Mouse (Mus musculus): ENCODE results near the gene Spock1.

The Spock1 gene

DNA sequence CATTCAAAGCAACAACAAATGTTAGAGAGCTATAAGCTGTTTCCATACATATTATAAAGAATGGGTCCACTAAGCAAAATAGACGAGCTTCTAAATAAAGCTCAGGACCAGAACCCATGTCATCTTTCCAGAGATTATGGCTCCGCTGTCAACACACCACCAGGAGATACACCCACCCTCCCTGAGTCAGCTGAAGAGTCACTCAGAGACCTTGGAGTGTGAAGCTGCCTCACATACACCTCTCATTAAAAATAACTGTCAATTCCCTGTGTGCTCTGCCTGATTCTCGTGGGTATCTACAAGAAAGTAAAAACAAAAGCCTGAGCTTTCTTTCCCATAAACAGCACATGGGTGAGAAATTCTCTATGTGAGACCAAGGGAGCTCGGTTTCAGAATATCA lies 43.1 kb downstream of the Spock1 start:
- no peak for DNase-seq (ENCODE audit: extremely low read depth, low read depth, low spot score)

DNA sequence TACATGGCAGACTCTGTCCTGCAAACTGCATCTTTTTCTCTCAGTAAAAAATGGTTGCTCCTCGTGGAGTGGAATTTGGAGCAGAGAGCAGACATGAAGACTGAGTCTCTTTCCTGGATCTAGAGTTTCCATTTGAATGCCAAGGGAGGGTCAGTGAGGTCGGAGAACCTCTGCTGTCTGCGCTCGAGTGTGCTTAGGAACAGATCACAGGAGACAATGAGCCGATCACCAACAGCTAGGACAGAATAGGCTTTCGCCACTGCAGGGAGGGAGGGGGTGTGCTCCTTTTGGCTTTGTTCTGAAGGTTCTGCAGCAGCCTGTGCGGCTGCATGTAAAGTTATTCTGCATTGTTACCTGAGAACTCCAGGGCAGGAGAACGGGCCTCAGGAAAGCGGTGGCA lies 49.6 kb downstream of the Spock1 start:
- peak; percentile 30 for DNase-seq (ENCODE audit: extremely low read depth, low read depth, low spot score)

DNA sequence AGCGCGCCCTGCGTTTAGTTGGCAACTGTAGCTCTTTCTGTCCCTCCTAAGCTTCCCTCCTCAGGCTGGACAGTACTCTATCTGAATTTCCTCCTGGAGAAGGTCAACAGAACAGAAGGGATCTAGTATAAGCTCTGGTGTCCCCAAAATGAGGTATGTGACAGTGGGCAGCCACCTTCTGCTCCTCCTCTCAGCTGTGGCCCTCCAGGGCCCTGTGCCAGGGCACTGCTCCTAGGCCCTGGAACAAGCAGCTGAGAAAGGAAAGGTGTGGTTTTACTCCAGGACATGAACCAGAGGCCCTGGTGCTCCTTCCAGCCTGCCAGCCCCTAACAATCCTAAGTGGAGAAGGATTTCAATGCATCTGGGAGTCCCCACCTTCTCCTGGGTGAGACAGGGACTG lies 51.1 kb downstream of the Spock1 start:
- no peak for DNase-seq (ENCODE audit: extremely low read depth, low read depth, low spot score)

DNA sequence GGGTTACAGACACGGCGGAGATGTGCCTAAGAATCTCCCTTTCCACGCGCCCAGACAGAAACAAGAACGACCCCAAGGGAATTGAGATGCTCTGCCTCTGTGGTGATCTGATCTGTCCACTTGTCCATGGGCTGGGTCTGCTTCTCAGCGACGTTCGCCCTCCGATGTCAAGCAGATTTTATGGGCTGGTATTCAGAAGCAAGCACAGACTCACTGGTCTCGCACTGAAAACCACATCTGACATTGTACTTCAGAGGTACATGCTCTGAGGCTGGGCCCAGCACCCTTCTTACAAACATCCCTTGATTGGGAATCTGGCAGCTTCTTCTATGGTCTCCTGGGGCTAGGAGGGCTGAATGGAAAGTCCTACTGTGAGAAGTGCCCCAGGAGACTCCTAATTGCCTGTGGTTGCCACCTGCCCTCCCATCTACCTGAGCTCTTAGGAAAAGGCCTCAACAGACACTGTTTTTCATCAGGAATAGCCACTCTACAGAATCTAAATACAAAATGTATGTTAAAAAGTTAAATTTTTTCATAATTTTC lies 51.8 kb downstream of the Spock1 start:
- no peak for DNase-seq (ENCODE audit: extremely low read depth, low read depth, low spot score)

DNA sequence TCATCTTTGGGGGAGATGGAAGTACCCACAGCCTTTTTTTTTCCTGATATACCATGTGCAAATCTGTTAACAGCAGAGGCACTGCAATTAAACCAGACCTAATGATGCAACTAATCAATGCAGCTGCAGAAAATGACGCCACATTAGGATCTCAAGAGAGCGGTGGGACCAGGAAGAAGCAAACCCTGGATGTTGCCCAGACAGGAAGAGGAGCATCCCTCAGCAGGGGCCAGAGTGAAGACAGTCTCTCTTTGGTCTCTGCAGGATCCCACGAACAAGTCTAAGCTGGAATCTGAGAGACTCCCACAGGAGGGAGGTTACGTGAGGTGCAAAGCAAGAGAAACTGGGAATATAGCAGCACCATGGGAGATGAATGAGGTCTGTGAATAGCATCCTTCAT lies 52.4 kb downstream of the Spock1 start:
- no peak for DNase-seq (ENCODE audit: extremely low read depth, low read depth, low spot score)

DNA sequence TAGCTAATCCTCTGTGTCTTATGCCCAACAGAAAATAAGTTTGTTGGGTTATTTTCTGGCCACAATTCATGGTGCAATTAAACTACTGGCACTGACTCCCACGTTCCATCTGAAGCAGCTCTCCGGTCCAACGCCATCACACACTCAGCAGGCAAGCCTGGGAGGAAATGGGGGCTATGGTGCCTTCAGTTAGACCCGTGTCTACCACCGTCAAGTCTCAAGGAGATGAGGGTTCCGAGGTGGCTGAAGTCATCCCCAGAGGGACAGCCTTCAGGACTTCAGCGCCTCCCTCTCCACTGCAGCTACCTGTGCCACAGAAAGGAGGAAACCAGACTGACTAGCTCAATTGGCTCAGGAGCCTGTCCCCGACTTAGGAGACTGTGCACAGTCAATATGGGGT lies 53.7 kb downstream of the Spock1 start:
- DNase-seq (ENCODE audit: extremely low read depth, low read depth, low spot score): no peak

DNA sequence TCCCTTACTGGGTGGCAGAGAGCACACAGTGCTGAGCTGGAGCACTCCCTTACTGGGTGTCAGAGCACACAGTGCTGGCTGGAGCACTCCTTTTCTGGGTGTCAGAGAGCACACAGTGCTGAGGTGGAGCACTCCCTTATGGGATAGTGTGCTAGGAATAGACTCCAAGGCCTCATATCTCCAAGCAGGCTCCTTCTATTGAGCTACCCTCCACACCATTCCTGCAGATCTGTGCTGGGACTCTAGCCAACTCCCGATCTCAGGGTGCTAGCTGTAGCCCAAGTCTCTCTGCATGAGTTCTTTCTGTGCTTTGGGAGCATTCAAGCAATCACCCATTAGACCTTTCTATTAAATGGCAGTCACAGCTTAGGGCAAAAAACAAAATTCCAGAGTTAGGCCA lies 54.5 kb downstream of the Spock1 start:
- DNase-seq (ENCODE audit: extremely low read depth, low read depth, low spot score): no peak

DNA sequence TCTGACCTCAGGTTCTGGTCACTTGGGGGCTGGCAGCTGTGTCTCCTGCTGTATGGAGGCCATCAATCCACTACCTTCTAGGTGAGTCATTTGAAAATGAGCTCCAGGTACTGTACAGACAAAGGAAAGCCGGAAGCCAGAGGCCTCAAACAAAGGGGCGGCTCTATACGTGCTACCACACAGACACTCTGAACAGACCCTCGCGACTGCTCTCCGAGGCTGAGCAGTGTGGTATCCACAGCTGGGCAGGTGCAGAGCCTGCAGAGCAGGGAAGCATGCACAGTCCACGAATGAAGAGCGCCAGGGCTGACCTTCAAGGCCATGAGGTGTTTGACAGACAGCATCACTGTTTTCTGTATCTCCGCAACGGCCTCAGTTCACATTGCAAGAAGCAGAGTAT lies 55.0 kb downstream of the Spock1 start:
- DNase-seq (ENCODE audit: extremely low read depth, low read depth, low spot score): no peak

DNA sequence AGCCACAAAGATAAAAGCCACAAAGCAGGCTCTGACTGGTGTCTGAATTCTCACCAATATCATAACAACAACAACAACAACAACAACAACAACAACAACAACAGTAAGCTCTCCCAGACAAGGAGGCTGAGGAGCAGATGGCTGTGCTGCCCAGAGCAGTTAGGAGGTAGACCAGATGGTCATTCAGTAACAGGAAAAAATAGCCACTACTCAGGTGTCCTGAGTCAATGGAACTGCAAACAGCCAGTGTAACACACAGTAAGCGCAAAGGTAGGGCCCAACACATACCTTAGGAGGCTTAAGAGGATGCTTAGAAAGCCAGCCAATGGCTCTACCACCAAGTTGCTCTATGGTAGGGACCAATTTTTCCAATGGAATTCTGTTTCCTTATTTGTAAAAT lies 59.2 kb downstream of the Spock1 start:
- no peak for DNase-seq (ENCODE audit: extremely low read depth, low read depth, low spot score)

DNA sequence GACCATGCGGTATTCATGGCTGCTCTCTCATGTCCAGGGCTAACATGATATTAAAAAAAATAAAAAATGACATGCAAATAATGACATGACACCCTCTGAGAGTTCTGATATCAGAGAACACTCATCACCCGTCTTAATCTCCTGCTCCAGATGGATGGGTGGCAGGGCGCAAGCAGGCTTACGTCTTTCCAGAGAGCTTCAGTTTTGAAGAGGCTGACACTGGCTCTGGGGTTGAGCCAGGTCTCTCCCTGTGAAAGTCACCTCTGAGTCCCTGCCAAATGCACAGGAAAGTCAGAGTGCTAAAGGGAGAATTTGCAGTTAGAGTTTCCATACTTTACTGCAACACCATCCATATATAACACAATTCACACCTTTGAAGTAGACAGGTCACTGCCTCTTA lies 61.0 kb downstream of the Spock1 start:
- no peak for DNase-seq (ENCODE audit: extremely low read depth, low read depth, low spot score)

DNA sequence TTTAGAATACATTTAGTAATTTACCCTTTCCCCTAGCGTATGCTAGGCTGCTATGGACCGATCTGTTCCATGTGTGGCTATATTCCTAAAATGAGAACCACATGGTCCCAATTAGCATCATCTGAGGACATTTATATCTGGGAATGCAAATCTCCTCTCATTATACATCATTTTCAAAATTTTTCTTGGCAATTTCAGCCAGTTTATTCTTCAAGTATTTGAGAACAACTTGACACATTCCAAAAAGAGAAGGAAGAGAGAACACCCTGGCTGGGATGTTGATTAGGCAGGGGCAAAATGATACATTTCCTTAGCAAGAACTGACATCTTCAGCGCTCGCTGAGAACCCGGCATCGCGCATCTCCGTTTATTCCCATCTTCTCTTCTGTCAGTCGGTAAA lies 61.7 kb downstream of the Spock1 start:
- no peak for DNase-seq (ENCODE audit: extremely low read depth, low read depth, low spot score)

DNA sequence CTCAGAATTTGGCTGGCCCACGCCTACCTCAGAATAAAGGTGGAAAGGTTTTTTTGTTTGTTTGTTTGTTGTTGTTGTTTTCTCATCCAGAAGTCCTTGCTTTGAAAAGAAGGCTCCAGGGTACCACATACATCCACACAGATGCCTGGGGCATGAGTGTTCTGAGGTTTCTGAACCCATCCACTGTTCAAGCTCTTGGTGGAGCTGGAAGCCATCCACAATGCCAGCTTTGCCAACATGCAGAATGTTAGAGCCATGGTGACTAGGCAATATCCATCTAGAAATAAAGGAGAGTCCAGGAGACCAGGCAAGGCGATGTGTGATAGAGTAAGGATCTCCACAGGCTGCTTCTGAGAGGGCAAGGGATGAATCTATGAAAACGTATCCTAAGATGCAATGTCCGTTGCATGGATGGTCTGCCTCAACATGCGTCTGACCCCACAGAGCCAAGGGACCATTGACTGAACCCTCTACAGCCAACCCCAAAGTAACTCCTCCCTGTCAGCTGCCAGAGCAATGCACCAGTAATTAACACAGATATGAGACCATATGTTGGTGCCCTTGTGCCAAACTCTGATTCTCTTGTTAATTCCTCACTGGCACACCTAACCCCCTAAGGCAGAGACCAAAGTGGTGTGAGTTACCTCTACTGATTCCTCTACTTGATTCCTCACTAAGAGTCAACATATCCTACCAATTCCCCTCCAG lies 66.8 kb downstream of the Spock1 start:
- no peak for DNase-seq (ENCODE audit: extremely low read depth, low read depth, low spot score)

DNA sequence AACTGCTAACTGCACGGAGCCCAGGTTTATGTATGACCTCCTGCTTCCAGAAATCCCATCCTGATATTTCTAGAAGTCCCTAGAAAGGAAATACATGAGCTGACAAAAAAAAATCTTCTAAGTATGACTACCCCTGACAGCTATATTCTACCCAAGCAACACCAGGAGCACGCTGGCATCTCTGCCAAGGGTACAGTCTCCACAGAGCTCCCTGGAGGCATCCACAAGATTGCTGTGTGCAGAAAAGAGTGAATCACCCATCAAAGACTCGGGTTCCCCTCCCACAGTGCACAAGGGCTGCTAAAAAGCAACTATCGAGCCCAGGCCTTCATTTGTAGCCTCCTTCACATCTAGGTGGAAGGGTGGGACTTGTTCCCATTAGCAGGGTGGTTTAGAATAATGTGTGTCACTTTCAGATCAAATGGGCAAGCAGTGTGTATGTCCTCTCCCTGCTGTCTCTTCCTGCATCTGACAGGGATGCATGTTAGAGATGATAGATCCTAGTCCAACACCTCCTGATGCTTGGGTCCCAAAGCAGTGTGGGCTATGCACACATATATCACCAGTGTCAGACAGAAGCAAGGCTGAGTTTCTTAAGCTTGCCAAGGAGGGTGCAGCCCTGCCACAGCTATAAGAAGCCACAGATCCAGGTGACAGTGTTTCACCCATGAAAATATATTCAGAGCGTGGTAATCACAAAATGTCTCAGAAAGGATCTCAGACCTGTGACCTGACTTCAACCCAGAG lies 70.3 kb downstream of the Spock1 start:
- DNase-seq (ENCODE audit: extremely low read depth, low read depth, low spot score): no peak

DNA sequence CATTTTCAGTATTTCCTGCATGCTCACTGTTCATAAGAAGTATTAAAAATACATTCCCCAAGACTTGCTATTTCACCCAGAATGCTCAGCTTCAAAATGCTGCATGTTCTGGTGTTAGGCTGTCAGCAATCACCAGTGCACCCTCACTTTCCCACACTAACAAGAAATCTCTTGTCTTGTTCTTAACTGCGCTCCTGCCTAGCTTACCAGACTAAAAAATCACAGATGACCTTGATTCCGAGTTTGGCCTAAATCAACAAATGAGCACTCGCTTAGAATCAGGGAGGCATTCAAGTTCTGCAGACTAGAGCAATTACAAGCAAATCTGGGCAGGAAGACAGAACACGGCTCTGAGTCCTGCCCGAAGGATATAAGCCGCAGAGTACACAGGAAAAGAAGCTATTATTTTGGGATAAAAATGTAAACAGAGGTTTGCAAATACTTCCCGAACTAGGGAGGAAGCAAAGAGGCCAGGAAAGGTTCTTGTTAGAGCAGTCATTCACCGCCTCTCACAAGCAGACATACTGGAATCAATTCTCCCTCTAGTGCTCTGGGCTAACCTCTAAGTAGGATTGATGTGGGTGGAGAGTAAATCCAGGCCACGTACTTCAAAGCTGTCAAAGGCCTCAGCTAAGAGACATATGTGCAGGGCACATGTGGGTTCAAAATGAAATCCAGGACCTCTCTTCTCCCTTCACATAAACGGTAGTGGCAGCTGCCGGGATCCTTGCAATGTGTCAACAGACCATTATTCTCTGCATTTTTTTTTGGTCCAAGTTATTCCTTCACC lies 76.6 kb downstream of the Spock1 start:
- DNase-seq (ENCODE audit: extremely low read depth, low read depth, low spot score): no peak

DNA sequence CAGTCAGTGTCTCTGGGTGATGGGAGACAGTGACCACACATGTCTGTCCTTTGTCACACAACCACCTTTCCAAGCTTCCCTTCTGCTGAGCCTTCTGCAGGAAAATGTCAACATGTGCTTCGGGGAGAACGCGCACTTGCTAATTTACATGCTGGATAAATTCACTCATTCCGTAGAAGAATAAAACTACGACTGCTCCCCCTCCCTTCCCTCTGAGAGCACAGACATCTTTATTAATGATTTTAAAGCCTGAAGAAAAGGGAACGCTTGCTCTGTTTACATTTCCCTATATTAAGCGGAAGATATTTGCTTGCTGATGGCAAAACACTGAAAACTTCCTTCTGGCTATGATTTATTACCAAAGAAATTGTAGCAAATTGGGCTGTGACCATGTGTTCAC lies 77.2 kb downstream of the Spock1 start:
- no peak for DNase-seq (ENCODE audit: extremely low read depth, low read depth, low spot score)

DNA sequence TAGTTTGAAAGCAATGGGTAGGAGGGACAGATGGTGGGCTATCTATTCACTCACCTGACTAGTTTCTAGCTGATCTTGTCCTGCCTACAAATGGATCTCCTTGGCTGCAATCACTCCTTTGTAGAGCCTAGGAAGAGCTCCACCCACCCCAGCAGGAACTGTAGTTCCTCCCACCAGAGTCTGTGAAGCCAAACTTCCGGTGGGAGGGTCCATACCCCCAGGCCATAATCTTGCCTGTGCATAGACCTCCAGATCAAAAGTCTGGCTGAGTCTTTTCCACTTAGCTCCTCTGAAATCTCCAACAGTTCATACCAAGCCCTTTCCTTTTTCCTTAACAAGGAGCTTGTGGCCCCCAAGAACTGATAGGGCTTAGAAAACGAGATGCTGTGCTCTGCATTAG lies 78.0 kb downstream of the Spock1 start:
- DNase-seq (ENCODE audit: extremely low read depth, low read depth, low spot score): no peak

DNA sequence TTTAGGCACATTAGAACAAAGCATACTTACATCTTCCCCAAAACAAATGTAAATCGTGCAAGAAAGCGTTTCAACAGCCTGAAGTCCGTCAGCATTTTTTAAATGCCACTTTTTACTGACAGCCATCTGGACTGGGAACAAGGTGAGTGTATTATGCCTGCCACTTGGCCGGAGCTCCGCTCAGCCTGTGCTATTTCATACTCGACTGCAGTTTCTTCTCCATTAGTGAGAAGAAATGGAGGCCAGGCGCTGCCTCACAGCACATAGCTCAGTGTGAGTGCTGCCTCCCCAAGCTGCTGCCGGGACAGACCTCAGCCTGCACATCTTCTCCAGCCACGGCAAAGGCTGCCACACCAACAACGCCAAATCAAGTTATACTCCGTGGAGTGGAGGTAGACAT lies 91.9 kb downstream of the Spock1 start:
- no peak for DNase-seq (ENCODE audit: extremely low read depth, low read depth, low spot score)

DNA sequence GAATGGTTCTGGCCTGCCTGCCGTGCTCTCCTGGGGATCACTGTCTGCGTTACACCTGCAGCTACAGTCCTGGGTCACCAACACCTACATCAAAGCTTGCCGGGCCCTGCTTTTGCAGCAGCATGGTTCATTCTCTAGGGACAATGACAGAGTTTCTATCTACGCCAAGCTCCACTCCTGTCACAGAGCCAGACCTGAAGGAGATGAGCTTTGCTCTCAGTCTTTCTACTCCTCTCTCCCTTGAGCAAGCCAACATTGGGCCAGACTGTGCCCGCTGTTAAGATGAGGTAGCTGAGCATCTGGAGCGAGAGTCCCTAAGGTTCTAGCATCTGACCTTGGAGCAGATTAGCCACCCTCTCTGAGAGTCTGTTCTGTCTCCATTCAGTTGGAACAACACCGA lies 95.5 kb downstream of the Spock1 start:
- DNase-seq (ENCODE audit: extremely low read depth, low read depth, low spot score): no peak

DNA sequence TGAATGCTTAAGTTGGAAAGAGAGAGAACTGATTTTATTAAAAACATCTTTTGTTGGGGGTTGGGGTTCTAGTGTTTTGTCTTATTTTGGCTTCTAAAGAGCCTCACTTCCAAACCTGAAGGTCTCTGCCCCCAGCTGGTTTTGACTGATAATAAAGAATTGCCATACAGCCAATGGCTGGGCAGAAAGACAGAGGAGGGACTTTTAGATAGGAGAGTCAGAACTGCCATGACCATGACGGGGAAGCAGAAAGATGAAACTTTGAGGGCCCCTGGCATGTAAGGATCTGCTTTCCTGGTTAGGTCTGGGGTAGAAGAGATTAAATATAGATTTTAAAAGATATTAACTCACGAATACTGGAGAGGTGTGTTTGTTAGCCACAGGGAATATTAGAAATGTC lies 96.9 kb downstream of the Spock1 start:
- DNase-seq (ENCODE audit: extremely low read depth, low read depth, low spot score): no peak

DNA sequence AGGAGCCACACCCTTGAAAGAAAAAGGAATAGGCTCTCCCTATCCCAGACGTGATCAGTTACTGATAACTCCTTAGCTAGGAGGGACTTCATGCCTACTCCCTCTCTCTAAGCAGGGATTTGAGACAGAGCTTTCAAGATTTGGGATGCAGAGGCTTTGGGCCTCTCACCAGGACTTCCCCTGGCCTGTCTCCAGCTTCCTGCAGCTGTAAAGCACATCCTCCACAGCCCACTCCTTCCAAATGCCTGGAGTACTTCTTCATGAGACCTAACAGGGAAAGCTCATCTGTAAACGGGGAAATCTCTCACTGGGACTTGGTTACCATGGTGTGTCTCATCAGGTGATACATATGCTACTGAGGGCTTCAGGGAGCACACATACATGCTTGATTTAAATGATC lies 97.3 kb downstream of the Spock1 start:
- no peak for DNase-seq (ENCODE audit: extremely low read depth, low read depth, low spot score)

DNA sequence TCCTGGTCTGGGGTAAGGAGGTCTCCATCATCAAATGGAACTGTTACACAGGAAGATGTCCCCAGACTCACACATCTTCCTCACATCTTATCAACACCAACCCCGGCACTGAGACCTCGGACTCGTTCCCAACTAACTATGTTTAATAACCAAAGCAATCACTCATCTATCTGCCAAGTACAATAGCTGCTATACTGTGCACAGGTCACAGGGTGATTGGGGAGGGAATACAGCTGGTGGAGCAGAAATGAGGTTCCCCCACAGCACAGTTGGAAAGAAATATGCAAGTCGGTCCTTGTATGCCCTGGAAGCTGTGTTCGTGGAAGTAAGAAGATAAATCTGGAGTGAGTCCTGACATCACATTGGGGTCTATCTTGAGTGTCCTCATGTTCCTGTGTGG lies 98.0 kb downstream of the Spock1 start:
- DNase-seq (ENCODE audit: extremely low read depth, low read depth, low spot score): no peak

DNA sequence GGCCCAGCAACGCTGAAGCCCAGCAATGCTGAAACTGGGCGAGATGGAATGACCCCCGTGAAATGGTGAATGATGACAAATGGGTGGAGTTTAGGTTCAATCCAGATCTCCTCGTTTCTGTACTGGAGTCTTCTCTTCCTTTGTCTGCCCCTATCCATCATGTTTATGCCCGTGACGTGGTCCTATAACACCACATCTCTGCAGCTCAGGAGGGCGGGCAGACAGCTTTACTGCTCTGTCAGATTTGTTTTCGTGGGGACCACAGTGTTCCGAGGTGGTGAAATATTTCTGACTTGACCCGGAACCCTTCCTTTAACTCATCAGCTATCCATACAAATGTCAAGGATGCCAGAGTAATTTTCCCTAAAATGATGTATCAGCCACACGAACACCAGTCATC lies 98.5 kb downstream of the Spock1 start:
- DNase-seq (ENCODE audit: extremely low read depth, low read depth, low spot score): no peak

Data from fat pad, adult 2 months (tissue).